Mouse (Mus musculus): ENCODE measurements at regions not wholly inside any gene's neighbourhood (a gene's known extent, or its start where the extent isn't known, plus 50 kb on each side); places are given as distances from the start of the nearest gene placed in this dataset.

DNA sequence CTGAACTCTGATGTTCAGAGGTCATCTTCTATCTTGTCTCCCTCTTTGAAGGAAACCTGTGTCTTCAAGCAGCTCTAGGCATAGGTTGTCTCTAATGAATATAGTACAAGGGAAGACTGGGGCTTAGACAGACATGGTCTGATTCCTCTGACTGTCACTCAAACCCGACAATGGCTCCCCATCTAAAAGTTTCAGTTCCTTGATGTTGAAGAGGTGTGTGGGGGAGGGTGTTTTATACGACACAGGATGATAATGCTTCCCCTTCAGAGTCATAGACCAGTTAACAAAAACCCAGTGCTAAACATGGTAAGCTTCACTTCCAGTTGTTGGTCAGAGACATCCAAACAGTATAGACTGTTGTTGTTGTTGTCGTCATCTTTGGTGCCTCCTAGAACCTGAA lies 195.3 kb upstream of the Map3k1 start:
- no peak for DNase-seq

DNA sequence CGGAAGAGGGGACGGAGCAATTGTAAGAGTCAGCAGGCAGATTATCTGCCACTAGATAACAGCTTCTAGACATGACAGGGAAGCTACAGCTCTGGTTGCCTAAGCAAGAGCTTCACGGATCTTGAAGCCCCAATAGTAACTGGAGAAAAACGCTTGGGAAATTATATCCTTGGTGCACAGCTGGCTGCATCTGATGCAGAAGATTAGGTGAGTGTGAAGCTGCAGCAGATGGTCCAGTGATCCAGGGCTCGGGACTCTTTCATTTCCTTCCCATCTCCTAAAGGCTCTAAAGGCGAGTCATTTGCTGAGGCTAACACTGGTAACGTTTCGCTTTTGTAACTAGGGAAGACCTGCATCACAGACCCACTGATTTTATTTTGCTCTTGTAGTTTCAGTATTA lies 196.6 kb upstream of the Map3k1 start:
- no peak for DNase-seq

GRCm38 (mm10) chr13:112008806-112009205 lies 200.0 kb upstream of the Map3k1 start:
- DNase-seq, result no peak

DNA sequence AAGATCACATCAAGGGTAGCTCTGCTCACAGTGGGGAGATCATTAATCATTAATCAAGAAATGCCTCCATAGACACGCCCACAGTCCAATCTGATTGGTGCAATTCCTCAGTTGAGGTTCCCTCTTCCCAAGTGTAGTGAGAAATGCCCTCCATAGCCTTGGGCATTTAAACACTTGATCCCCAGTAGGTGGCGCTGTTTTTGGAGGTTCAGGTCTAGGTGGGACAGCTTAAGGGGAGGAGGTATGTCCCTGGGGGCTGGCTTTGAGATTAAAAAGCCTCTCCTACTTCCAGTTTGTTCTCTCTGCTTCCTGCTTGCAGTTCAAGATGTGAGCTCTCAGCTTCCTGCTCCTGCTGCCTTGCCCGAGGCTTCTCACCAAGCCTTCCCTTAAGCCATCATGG lies 200.5 kb upstream of the Map3k1 start:
- DNase-seq, result no peak

GRCm38 (mm10) chr13:112010464-112010863 lies 201.7 kb upstream of the Map3k1 start:
- DNase-seq, result no peak

- no peak for DNase-seq
These were observed 203.8 kb upstream of the Map3k1 start for GRCm38 (mm10) chr13:112012640-112013039.

DNA sequence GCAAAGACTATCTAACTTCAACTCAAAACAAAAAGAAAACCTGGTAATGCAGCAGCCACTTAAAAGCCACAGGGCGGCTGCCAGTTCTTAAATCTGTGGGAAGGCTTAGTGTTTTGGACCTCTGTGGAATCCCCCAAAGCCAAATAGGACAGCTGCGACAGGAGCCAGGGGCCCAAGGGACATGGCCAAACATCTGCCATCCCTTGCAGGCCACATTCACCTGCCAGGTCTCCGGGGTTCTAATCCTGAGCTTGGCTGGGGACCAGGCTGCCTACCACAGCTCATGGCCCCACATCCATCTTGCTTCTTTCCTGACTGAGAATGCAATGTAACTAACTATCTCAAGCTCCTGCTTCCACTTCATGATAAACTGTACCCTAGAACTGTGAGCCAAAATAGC lies 206.3 kb upstream of the Map3k1 start:
- DNase-seq, result no peak

DNA sequence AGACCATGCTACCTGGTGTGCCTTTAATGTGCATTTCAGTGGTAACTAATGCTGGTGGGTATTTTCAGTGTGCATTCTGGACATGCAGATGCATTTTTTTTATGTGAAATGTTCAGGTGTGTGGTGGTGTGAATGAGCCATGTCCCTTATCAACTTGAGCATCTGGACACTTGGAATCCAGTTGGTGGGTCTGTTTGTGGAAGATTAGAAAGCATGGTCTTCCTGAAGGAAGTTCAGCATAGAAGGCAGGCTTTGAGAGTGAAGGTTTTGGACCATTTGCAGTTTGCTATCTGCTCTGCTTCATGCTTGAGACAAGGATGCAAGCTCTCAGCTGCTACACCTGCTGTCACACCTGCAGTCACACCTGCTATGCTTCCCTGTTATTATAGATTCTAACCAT lies 207.5 kb upstream of the Map3k1 start:
- DNase-seq, result no peak

DNA sequence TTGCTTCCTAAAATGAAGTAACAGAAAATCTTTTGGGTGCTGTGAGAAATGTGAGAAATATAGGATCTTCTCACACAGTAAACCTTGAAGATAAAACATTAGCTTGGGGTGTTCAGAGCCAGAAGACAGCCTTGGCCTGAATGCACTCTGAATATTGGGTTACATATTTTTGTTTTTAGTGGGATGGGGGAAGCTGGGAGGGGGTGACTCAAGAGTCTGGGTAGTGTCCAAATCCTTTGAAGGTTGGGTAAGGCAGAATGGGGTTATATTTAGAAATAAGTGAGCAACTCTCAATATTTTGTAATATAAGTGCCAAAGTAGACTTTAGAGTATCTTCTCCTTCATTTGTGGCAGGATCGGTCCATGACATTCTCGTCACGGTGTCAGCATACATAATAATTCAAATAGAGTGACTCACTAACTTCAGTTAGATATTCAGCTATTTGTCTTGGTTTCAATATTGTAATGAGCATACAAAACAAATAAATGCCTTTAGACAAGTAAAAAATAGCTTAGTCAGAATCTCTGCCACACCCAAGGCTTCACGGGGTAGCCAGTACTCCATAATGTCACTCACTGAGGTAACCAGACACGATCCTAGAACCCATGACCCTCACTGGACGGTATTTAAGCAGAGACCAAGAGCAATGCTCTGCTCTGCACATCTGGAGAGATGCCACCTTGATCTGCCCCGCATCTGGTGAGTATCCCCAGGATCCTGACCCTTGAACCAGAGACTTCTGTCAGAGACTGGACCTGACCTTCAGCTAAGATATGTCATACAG lies 209.9 kb upstream of the Map3k1 start:
- no peak for DNase-seq

DNA sequence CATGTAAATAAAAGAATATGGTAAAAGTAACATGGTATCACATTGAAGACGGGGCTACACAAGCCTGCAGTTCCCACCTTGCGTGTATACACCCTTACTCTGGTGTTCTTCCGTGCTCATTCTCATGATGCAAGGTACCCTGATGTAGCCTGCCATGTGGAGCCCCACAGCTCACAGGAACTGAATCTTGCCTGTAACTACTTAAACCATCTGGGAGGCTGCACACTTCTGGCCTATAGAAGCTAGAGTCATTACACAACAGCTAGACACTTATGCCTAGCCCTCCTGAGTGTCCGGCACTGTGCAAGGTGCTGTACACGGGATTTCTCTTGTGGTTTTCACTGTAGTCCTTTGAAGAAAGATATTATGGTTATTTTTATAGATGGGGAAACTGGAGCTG lies 210.8 kb upstream of the Map3k1 start:
- DNase-seq, result no peak

DNA sequence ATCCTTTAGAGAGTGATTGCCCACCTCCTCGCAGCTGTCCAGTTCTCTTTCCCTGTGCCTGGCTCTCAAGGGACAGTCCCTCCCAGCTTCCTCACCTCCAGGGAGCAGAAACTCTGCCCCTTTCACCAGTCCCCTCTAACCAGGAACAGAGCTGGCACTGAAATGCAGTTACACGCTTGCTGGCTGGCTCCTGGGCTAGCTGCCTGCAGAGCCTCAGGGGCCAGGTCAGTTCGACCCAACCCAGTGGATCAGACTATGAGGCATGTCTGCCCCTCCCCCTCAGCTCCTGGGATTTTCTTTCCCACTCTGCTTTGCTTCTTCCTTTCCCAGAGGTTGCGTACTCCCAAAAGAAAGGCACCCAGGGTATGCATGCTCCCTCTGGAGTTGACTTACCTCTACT lies 214.4 kb upstream of the Map3k1 start:
- no peak for DNase-seq

DNA sequence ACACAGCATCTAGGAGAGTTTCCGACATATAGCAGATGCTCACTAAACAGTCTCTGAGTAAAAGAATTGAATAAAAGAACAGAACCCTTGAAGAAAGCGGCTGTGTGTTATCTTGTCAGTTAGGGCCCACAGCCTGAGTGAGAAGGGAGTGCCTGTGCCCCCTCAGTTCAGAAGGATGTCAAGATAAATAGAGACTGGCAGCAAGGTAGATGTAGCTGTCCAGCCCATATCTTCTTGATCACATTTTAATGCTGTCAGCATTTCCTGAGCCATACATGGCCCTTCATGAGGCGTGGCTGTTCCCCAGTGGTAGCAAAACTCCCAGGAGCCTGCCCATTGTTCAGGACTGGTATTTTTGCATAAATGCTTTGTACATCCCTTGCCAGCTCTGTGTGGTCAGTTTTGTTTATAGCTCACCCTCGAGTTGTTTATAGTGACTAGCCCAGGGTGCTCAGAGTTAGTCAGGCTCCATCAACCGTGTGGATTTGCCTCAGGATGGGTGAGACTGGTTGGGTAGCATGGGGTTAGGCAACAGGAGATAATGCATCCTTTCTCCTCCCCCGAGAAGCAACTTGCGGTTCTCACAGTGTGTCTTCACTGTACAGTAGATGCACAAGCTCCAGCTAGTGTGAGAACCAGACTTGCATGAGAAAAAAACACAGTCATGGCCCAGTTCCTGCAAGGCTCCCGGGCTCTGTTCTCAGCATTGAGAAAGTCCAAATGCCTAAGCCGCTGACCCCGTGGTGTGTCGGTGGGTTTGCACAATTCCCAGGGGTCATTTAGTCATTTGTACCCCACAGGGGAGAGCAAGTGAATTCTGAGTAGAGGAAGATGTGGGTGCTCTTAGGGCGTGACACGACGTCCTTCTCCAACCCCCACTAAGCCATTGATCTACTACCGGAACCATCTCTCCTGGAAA lies 216.1 kb upstream of the Map3k1 start:
- DNase-seq, result no peak

DNA sequence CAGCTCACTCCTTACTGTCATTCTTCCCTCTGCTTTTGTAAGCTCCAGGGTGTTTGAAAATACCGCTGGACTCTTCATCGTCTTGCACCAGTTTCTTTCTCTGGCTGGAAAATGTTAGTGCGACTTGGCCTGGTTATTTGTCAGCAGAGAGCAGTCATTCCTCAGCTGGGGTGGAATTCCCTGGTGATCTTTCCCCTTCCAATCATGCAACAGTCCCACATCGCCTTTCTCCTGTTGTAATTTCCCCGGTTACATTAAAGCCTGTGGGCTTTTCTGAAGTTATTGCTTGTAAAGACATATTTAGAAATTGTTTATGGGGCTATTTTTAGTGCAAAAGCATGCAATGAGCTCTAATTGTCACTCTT lies 216.8 kb upstream of the Map3k1 start:
- DNase-seq, result no peak

DNA sequence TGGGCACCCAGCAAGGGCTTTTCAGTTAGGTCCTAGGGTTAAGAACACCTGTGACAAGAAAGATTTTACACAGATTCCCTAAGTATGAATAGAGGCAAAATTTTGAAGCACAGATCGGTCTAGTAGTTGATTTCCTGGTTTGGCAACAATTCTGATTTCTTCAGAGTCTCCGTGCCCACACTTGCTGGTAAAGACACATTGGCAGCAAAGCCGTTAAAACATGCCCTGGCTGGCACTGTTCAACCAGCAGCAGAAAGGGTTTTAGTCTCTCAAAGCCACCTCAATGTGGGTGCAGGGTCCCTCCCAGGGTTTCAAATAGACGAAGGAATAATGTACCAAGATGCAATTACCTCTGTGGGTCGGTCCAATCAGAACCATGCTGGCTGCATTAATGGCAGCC lies 218.9 kb upstream of the Map3k1 start:
- no peak for DNase-seq

DNA sequence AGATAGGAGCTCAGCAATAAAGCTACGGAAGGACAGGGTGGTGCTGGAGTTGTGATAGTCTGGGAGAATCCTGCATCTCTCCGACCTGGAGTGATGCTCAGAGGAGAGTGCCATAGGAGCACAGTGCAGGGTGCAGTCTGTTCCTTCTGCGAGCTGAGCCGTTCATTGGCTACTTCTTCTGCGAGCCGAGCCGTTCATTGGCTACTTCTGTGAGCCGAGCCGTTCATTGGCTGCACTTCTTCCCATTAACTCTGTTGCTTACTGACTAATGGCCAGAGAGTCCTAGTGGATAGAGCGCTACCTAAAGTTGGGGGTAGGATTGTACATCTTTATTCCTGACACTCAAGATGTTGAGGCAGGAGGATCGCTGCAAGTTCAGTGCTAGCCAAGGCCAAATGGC lies 222.3 kb upstream of the Map3k1 start:
- no peak for DNase-seq

GRCm38 (mm10) chr13:112031631-112032320 lies 223.0 kb upstream of the Map3k1 start:
- DNase-seq, result no peak

GRCm38 (mm10) chr13:112037731-112038380 lies 229.1 kb upstream of the Map3k1 start:
- DNase-seq, result no peak

GRCm38 (mm10) chr13:112038556-112039304 lies 229.9 kb upstream of the Map3k1 start:
- no peak for DNase-seq

GRCm38 (mm10) chr13:112039422-112040145 lies 230.8 kb upstream of the Map3k1 start:
- DNase-seq, result no peak

DNA sequence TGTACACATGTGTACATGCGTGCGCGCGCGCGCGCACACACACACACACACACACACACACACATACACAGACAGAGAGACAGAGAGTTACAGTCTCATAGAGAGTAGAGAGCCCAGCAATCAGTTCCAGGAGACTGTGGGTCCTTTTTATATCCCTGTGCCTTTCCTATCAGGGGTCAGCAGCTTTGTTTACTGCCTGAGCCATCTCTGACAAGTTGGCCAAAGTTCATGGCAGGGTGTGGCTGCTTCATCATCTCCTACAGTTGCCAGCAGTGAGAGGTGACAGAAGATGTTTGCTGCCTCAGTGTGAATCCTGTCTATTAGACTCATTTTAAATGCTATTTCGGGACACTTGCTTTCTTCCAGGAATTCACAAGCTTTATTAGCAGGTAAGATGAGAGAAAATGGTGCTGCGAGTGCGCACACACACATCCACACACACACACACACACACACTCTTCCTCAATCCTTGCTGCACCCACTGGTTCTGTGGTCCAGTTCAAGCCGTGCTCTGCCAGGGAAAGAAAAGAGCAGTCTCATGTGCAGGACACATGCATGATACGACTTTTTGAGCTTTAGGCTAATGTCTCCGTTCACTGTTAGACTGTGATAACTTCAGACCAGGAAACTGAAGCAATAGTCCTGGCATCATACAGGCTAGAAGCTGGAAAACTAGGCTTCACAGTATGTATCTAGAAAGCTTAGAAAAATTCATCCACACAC lies 234.9 kb upstream of the Map3k1 start:
- no peak for DNase-seq

DNA sequence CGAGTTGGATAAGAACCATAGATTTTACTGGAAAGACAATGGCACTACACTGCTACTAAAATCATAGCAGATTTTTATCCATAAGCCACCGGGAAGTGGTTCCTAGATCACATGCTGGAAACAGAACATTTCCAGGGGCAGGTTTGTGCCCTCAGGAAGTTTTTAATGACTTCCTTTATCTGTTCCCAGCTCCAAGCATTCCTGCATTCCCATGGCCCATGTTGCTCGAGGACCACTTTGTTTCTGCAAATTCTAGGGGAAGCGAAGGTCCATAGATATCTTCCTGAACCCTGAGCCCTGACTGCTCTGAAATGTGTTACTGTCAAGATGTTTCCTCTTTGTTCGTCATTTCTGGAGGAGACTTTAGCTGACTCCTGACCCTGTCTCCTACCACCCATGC lies 235.6 kb upstream of the Map3k1 start:
- DNase-seq, result no peak

Measured in embryo, embryonic 11 days (tissue).